Mouse (Mus musculus) megakaryocyte, embryonic 14.5 days (primary cell): Measurements from ENCODE around the gene Tmc4.

Experiments
- FLI1 ChIP-seq: IDR thresholded peaks from 2 replicates; pipeline ENCODE4 v1.6.1; 2012; ENCODE audit warnings: low read length, inconsistent platforms, mixed read lengths
- GATA1 ChIP-seq: IDR thresholded peaks from 3 replicates; pipeline ENCODE4 v1.6.1; 2012; ENCODE audit warnings: mixed read lengths, low read length, inconsistent platforms, borderline replicate concordance

GRCm38 (mm10) chr7:3616389-3617241 is 60.7 kb downstream of the Tmc4 start:
- TF ChIP-seq FLI1 (no peak), GATA1 (no peak)
